Mouse (Mus musculus) cerebellum, adult 9-10 months (tissue): ENCODE results near the gene Usp22.
"Not testable (repeated sequence)": the region's sequence is repeated elsewhere in the genome, so short reads cannot be mapped to it uniquely, and the experiment has no call there.

Source experiments
- DNase-seq: peaks from one replicate; pipeline ENCODE4 v3.0.0; 2022

Usp22 gene

DNA sequence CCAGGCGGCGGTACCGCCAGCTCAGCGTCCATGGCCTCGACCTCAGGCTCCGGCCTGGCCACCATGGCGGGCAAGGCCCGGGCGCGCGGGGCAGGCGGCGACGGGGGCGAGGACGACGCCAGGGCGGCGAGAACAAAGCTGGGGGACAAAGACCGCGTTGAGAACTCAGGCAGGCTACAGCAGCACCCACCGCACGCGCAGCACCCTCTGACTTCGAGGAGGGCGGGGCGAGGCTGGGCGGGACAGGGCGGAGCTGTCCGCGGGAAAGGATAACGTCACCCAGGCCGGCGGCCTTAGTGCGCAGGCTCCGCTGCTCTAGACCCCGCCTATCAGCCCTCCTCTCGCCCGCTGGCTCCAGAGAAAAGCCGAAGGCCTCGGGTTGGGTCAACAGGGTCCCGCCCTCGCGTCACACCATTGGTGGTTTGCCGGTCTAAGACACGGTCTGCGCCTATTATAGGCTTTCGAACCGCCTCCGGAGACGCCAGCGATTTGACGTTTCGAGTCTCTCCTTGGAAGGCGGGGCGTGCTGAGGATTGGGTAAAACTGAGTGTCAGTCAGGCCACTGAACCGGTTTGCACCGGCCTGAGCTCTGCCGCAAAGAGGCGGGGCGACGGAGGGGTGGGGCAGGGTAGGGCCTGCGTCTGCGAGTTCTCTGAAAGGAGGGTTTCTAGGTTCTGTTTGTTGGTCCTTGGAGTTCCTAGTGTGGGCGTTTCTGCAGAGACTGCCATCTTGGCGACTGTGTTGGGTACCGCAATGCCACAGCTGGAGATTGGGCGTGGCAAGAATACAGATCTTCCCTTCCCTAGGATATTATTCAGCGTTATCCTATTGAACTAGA is at the start of gene Usp22:
Gene Usp22, minus strand, starts transcription at position 235 of the 838 bp plus-strand sequence.
- peak; percentile 100 for DNase-seq

DNA sequence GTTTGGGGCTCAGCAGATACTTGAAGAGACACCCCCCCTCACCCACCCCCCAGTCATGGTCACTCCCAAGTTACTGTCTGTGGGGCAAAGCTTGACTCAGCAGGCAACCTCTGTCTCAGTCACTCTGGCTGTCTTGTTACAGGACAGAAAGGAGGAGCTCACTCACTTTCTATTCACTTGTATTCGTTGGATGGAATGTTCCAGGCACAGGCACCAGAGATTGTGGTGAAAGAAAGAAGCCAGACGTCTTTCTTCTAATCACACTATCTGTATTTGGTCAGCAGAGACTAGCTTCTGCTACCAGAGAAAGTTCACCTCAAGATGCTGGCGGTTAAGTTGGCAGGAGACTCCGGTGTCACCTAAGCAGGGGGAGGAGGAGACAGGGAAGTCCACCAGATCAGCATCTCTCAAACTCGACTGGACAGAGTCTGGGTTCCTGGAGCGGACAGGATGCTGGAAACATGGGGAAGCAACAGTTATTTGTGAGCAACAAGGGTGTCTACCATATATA is 49.4 kb upstream of the Usp22 start:
- no peak for DNase-seq

DNA sequence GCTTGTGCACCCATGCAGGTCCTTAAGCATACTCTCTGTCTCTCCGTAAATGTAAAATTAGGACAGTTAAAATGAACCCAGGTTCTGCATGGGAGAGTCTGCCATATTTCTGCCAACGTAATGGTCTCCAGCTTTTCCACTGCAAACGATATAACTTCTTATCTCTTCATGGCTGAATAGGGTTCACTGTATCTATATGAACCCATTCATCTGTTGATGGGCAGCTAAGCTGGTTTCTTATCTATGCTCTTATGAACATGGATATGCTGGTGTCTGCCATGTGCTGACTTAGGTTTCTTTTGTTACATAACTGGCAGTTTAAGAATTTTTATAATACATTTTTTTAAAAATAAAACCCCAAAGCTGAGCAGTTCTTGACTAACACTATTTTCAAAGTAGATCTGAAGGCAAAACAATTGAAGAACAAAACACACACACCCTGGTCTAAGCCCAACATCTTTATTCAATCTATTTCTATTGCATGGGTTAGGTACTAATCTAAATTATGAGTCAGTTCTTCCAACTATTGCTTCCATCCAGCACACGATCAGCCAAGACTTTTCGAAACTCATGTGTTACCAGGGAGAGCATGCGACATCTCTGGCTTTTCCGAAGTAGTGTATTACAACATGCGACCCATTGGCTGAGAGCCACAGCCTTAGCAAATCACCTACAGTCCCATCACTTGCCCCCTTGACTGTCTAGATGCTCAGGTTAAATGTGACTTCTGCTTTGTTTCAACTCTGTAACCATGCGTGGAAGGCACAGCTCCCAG is 48.3 kb upstream of the Usp22 start:
- no peak for DNase-seq

DNA sequence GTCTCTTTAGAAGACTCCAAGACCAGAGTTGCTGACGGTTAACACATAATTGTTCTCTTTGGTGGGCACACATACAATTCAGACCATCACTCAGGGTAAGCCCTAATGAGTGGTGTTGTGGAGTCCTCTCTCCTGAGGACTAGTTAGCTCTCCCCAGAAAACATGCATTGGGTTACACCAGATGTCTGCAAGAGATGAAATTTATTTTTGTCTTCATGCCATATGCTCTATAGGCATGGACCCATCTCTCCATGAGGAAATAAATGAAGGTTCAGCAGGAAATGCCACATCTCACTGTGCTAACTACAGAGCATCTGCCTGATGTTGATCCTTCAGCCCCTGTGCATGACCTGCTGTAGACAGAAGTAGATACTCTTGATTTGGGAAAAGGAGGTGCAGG is 47.2 kb upstream of the Usp22 start:
- no peak for DNase-seq

DNA sequence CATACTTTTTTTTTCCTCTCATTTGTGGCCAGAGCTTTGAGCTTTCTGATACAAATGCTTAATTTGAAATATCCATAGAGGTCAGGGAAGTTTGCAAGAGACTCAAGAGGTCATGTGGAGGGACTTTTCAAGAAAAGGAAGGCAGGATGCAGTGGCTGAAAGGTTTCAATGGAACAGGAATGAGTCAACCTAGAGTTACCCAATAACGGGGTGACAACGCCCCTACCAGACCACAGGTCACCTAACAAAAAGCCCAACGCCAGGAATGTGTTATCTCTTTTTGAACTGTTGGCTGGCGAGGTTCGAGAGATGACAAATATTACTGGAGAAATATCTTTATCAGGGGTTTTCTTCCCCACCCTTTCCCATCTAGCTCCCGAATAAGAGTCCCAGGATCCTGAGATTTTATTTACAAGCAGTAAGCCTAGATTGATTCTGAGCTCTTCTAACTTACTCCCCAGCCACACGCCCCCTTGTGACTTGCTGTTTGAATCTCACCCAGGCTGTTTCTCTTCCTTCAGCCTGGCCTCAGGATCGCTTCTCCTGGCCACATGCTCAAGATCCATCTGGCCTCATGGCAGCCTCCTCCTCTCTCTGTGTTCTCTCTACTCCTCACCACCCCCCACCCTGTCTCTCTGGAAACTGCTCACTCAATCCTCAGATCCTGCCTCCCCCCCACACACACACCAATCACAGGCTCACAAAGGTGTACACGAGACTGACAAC is 45.5 kb upstream of the Usp22 start:
- peak; percentile 67 for DNase-seq

DNA sequence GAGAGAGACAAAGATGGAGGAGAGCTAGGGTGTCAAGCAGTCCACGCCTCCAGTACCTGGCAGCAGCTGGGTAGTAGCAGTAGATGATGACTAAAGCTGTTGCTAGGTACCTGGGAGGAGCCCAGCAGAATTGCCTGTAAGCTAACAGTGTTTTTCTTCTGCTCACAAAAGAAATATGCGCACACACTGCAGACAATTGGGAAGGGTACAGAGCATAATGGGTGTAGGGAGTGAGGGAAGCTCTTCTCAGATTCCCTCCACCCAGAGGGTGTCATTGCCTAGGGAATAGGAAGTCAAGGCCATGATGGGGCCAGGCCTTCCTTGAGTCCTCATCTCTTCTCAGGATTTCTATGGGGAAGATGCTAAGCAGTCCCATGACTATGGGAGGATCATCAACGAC is 41.1 kb upstream of the Usp22 start:
- DNase-seq = no peak

DNA sequence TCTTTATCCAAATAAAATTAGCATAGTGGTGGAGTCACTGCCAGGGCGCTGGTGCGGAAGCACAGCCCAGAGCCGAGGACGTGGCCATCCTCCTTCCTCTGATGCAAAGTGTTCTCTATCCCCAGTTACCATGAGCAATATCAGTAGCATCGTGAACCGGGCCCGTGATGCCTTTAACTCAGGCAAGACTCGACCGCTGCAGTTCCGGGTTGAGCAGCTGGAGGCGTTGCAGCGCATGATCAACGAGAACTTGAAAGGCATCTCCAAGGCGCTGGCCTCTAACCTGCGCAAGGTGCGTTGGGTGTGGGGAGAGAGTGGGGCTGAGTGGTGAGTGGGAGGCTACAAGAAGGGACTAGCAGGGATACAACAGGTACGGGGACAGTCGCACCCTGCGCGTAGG is 37.2 kb upstream of the Usp22 start:
- DNase-seq = no peak

DNA sequence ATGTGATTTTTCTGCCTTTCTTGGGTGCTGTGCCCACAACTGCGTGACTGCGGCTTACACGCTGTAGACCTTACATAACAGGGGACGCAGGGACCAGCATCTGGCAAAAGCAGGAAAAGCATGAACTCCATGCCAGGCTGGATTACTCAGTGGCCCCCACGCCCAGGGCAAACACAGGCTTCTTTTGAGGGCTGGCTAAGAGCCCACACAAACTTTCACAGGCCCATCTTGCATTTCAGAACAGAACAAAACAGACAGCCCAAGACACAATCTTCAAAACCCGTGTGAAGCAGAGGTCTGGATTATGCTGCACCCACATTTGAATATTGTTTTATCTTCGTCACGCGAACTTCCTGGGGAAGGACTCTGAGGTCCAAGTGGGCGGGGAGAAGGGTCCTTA is 33.5 kb upstream of the Usp22 start:
- no peak for DNase-seq

DNA sequence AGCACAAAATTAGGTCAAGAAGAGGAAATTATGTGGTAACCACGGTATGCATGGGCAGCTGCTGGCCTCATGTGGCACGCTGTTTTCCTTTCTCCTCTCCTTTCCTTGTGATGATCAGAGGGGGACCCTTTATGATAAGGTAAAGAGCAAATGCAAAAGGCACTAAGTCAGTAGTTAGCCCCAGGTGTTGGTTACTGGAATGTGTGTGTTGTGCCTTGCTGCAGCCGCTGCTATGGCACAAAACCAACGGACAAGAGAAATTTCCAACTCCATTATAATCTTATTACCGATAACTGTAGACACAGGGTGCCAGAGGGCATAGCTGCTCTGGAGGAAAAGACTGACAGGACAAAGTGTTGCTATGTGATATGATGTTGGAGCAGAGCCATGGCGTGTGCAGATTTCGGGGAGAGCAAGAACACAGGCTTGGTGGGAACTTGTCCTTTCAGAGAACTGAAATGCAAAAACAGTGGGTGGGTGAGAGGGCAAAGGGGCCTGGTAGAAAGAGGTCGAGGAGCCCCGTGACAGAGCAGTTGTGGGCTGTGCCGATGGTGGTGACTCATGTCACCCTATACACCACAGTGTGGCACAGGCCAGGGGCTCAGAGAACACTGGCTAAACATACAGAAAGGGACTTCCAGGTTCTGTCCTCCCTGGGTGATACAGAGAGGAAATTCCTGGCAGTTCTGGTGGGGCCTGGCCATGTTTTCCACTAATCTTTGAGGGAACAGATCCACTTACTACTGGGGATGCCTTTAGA is 32.8 kb upstream of the Usp22 start, which contains the start of gene Aldh3a1:
Gene Aldh3a1, plus strand, starts transcription at position 51 of the 760 bp plus-strand sequence.
- DNase-seq = no peak

DNA sequence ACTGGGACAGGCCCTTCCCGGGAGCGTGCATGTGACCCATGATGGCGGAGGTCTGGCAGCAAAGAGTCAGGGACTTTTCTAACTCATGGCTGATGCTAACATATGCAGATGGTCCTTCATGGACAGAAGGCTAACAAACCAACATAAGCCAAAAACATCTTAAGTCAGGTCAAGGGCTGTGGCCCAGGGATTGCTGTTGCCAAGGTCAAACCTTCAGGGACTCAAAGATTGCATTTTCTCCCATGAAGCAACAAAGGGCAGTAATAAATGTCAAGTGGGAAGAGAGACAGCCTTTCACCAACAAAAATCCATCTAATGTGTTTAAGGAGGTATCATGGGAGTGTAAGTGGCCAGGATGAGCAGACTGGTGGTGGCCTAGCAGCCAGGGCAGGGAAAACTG is 31.3 kb upstream of the Usp22 start:
- no peak for DNase-seq

DNA sequence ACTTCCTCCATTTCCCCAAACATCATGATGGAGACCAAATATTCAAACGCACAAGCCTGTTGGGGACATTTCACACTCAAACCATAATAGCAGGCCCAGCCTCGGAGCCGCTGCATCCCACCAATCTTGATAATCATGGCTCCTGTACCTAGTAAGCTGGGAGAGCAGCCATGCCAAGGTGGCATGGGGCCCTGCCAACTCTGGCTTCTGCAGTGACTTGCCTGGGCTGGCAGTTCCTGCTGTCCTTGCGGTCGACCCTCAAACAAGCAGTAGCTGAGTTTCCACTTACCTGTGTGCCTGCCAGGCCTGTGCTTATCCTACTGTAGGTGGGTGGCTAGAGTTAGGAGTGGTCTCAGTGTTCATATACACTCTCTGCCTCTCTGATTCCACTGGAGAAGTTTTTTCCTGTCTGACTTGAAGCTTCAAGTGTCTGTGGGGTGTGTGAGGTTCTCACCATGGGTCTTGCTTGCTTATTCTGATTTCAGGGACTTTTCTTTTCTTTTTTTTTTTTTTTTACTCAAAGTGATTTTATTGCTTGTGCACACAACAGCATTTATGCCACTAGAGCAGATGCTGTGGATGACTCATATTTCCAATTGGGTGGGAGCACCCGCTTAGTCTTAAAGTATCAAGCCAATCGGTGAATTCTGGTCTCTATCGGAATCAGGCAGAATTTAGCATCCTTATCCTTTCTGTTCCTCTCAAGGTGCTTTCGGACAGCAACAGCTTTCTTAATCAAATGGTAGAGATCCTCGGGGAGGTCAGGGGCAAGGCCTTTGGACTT is 30.5 kb upstream of the Usp22 start:
- DNase-seq = no peak

DNA sequence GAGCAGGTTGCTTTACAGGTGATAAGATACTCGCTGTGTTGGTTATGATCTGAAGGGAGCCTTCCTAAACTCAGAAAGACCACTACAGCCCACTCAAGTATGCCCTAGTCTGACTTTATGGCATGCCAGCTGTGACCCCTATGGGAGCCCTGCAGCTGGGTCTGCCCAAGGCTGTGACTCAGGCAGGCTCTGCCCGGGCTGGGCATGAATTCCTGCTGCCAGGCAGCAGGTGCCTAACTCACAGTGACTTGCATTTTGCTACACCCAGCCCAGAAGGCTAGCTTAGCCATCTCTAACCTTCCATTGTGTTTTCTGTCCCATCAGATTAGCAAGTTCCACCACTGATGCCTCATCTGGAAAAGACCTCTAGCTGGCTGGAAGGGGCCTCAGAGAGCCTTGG is 28.0 kb upstream of the Usp22 start:
- DNase-seq = no peak

DNA sequence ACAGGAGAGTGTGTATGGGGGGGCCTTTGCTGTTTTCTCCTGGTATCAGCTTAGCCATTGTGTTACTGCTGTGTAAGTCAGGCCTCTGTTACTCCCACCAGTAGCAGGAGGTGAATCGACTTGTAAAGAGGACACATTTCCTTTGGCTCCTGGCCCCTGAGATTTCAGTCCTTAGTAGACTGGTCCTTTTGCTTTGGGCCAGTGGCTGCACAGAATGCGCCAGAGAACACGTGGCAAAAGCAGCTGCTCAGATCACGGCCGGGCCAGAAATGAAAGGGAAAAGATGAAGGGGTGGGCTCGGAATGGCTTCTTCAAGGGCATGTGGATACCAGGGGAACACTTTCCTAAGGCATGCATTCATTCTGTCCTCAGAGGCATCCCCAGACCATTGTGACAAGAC is 27.3 kb upstream of the Usp22 start:
- no peak for DNase-seq

DNA sequence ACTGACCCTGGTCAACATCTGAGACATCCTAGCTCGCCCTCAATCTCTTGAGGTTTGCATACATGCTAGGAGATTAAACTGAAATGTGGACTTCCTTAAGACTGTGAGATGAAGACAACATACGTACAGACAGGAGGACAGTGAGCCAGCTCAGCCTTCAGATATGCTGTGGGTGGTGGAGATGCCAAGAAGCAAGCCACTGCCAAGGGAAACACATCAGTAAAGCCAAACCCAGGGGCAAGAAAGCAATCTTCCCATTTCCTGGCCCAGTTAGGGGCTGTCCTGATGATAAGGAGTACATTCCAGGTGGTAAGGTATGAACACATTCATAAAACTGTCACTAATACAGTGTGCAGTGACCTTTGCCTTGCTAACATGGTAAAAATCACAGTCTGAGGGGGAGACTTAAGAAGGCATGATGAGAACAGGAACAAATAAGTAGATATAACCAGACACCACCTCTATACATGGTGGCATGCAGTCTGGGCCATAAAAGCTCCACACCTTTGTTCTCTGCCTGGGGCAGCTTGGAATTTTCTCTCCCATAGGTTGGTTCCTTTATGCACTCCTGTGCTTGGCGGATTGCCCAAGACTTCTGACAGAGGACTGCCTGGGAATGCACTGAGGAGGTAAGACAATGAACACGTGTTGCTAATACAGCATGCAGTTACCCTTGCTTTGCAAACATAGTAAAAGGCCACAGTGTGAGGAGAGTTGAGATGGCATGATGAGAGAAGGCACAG is 24.9 kb upstream of the Usp22 start:
- no peak for DNase-seq

DNA sequence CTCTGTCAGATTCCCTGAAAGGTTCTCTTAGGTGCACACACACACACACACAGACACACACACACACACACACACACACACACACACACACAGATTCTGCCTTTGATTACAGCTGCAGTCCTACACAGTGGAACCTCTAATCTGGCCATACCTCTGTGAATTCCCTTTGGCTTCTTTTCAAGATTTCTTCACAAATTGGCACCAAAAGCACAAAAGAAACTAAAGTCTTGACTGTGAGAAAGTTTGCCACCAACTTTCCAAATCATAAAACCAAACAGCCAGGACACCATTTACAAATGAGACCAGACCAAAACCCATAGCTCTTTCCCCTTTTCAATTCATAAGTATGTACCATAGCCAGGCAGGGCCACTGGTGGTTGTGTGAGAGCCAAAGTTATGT is 23.1 kb upstream of the Usp22 start:
- DNase-seq = no peak

DNA sequence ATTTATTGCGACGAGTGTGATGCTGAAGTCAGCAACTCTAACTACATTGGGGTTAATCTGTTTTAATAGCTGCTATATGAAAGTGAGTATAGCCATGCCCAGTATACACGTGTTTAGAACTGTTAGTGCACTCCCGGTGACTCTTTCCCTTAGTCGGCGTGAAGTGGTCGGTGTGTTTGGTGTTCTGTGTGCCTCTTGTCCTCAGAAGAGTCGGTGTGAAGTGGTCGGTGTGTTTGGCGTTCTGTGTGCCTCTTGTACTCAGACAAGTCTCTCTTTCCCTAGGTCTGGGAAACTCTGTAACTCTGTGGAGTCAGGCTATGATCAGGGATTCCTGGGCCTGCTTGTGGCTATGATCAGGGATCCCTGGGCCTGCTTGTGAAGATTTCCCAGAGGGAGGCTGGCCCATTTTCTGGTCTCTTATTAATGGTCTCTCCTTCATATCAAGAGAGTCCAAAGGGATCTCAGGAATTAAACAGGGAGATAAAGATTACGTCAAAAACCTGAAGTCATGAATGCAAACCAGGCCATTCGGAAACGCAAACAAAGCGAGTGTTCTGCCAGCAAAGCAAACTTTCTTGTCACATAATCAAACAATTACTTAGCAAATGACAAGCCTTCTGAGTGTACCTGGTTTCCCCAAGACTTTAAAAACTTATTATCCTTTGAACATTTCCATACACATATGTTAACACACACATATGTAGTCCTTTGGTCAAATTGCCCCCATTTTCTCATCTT is 21.9 kb upstream of the Usp22 start:
- no peak for DNase-seq

DNA sequence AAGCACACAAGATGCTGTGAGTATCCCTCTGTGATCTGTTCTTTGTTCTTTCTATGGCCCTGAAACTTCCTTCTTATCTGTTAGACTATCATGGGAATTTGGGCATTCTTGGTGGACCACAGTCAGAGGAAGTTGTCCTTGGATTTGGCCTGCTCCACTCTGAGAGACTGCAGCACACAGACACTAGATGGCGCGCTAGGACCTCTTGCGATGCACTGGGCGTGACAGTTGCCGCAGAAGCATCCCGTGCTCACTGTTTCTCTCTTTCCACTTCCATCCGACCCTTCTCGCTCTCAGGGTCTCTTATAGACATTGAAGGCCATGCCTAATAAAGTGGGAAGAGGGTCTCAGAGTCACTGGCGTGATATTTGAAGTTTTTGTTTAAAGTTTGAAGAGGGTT is 18.5 kb upstream of the Usp22 start:
- DNase-seq = peak; percentile 89

DNA sequence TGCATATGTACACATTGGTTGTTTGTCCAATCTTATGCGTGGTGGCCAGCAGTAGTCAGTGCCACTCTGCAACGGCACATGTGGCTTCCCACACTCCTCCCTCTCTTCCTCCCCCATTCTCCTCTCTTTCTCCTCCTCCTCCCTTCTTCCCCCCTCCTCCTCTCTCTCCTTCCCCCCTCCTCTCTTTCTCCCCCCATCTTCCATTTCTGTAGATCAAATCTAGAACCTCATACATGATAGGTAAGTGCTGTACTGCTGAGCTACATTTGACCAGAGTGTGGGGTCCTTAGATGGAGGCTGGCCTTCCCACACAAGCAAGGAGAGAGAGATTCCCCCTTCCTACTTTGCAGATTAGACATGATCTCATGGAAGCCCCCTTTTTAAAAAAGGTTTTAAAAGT is 17.9 kb upstream of the Usp22 start:
- DNase-seq = no peak

DNA sequence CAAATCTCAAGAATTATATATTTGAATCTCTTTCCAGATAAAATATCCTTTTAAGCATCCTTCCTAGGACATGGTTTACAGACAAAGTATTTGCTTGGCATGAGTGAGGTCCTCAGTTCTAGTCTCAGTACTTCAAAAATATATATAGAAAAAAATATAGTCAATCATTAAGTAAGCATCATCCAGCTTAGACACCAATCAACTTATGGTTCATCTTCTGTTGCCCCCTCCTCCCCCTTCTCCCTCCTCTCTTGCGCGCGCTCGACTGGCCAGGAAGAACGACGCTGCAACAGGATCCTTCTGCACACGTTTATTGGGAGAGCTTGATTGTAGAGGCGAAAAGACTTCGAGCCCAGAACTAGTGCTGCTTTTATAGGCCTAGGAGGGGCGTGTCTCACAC is 17.3 kb upstream of the Usp22 start:
- not testable (repeated sequence) for DNase-seq

DNA sequence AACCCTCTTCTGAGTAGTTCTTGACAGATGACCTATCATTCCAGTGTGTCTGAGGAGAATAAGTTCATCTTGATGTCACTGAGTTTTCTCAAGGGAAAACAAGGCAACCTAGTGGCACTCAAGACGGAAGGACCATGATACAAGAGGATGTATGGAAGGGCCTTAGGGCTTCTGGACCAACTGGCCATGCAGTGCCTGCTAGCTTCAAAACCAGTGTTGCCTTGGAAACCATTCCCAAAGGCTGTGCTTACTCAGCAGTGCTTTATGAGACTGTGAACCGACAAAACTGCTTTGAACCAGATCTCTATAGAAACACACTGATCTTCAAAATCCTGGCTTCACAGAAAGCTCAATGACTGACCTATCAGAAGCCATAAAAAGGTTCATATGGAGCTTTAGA is 15.9 kb upstream of the Usp22 start:
- no peak for DNase-seq
